Mouse (Mus musculus) stomach, postnatal 0 days (tissue): ENCODE data around the gene Cldn24.
"Not testable (repeated sequence)": the region's sequence is repeated elsewhere in the genome, so short reads cannot be mapped to it uniquely, and the experiment has no call there.

Experiments
- CTCF ChIP-seq: IDR thresholded peaks from 2 replicates; pipeline ENCODE4 v1.5.1; 2016; ENCODE audit warnings: antibody characterized with exemption, low read depth, mild to moderate bottlenecking, moderate library complexity
- EP300 ChIP-seq: optimal IDR thresholded peaks from 2 replicates; pipeline ENCODE3; 2016; ENCODE audit warnings: antibody characterized with exemption

GRCm38 (mm10) chr8:47822541-47822940 is 598 bp downstream of the Cldn24 start:
- TF ChIP-seq CTCF, EP300: not testable (repeated sequence)
